Comparison of ENCODE assay signal across 8 mouse cellular contexts in genomic region chr10:80343425-80343895, GRCm38 (mm10). TPM values are rescaled to one million over a fixed set of nuclear protein-coding genes. Genes with fewer than 3 reads are reported as not detected.
DNase-seq lines count a peak whose midpoint lies in the region; ATAC-seq and TF ChIP-seq lines count a peak whose summit lies in the region.

No protein-coding gene starts in this region.

- no peak for TF ChIP-seq CTCF in E14TG2a.4 (conservative IDR thresholded peaks at IDR 0.05; ENCODE audit: low read length)
- TF ChIP-seq CTCF in forebrain, postnatal 0 days (IDR thresholded peaks at IDR 0.05; ENCODE audit: low read depth): no peak

- H3K4me2 ChIP-seq in forebrain, postnatal 0 days (ENCODE audit: low read depth): peak overlapping the region; percentile 49
- H3K4me2 ChIP-seq in liver, embryonic 16.5 days (ENCODE audit: low read depth, low read length): peak overlapping the region; percentile 71

- 0 out of 2 replicates have a peak overlapping the region, but pooled peaks have one; percentile 18 for H3K9ac ChIP-seq in forebrain, postnatal 0 days
- H3K9ac ChIP-seq in liver, embryonic 16.5 days (ENCODE audit: low read depth, low read length): peak overlapping the region; percentile 56

- H3K9me3 ChIP-seq in E14TG2a.4 (ENCODE audit: low read length): no peaks in the 10 kb centered on the region
- no peaks in the 10 kb centered on the region for H3K9me3 ChIP-seq in forebrain, postnatal 0 days (ENCODE audit: low read length)
- H3K9me3 ChIP-seq in liver, embryonic 16.5 days (replicated peaks; ENCODE audit: control insufficient read depth, low read length): no peaks in the 10 kb centered on the region

- ATAC-seq in forebrain, postnatal 0 days: no peak
- ATAC-seq in liver, embryonic 16.5 days (ENCODE audit: low read depth): no peak

- no peak overlapping the region for H3K27ac ChIP-seq in forebrain, postnatal 0 days (ENCODE audit: low read depth, low read length)
- peak overlapping the region; percentile 95 for H3K27ac ChIP-seq in liver, embryonic 16.5 days (ENCODE audit: low read length)

- H3K27me3 ChIP-seq in E14TG2a.4 (ENCODE audit: insufficient read depth, low read length): peaks cover 56% of the 10 kb centered on the region
- H3K27me3 ChIP-seq in forebrain, postnatal 0 days (ENCODE audit: insufficient read depth, low read length): peaks cover 75% of the 10 kb centered on the region
- peaks cover 45% of the 10 kb centered on the region for H3K27me3 ChIP-seq in liver, embryonic 16.5 days (ENCODE audit: control insufficient read depth, insufficient read depth, low read depth, low read length)

- 30% methylated on average over 13 of the region's 13 CpGs for WGBS in forebrain, postnatal 0 days
- 17% methylated on average over 13 of the region's 13 CpGs for WGBS in liver, embryonic 16.5 days (ENCODE audit: insufficient replicate concordance)

- peak; percentile 5 for DNase-seq in gastrocnemius, postnatal 14 days
- no peak for DNase-seq in gastrocnemius, adult 18-20 months (ENCODE audit: low spot score)
- no peak for DNase-seq in forebrain, postnatal 0 days
- no peak for DNase-seq in retina, embryonic 14.5 days (ENCODE audit: low spot score)
- DNase-seq in cerebellum, postnatal 14 days: no peak
- no peak for DNase-seq in layer of hippocampus, adult 8-10 months (ENCODE audit: low spot score in 2 of 2)

- peak overlapping the region; percentile 76 for H3K4me3 ChIP-seq in E14TG2a.4 (replicated peaks; ENCODE audit: low read length)
- H3K4me3 ChIP-seq in forebrain, postnatal 0 days (ENCODE audit: low read depth, low read length): peak overlapping the region; percentile 33
- H3K4me3 ChIP-seq in liver, embryonic 16.5 days (ENCODE audit: low read depth, low read length): peak overlapping the region; percentile 50

- intact Hi-C loops in gastrocnemius, postnatal 14 days (cut with DNase I; ENCODE audit: low total_unique reads): no loop called here

- H3K36me3 ChIP-seq in E14TG2a.4 (ENCODE audit: insufficient read depth, low read length): no peaks in the 10 kb centered on the region
- H3K36me3 ChIP-seq in forebrain, postnatal 0 days (ENCODE audit: insufficient read depth): no peaks in the 10 kb centered on the region
- no peaks in the 10 kb centered on the region for H3K36me3 ChIP-seq in liver, embryonic 16.5 days (ENCODE audit: control insufficient read depth, insufficient read depth)

- H3K4me1 ChIP-seq in E14TG2a.4 (replicated peaks; ENCODE audit: low read depth, low read length): peaks cover 83% of the 10 kb centered on the region
- peaks cover 7% of the 10 kb centered on the region; the same call in 1 of the 2 replicates for H3K4me1 ChIP-seq in forebrain, postnatal 0 days (ENCODE audit: insufficient read depth)
- peaks cover 75% of the 10 kb centered on the region for H3K4me1 ChIP-seq in liver, embryonic 16.5 days (ENCODE audit: control insufficient read depth, low read depth, low read length)

RNA-seq across cellular contexts. Expression of gene Adamtsl5, which starts 4.8 kb away (rescaled TPM):
- 10 to 100 TPM; 24.2 to 26.1 TPM for total RNA-seq in gastrocnemius, postnatal 14 days (2021)
- total RNA-seq in gastrocnemius, adult 18-20 months (2021): 10 to 100 TPM; 32.5 to 37.0 TPM
- 0.31 and 0.33 TPM in 2 replicates for total RNA-seq in forebrain, postnatal 0 days (2014; rRNA removed)
- 0.70 and 0.81 TPM in 2 replicates for polyA plus RNA-seq in forebrain, postnatal 0 days (2015; fragmentation: Nextera tagmentation; extraction: Ambion mirVana)
- polyA plus RNA-seq in liver, embryonic 16.5 days (2015; fragmentation: Nextera tagmentation; extraction: Ambion mirVana): 2.2 and 3.4 TPM in 2 replicates
- 1 to 10 TPM; 5.8 to 7.4 (median 6.7) TPM for total RNA-seq in layer of hippocampus, adult 8-10 months (2022)

RNA-seq across cellular contexts. Expression of gene Plk5, which starts 12.8 kb away (rescaled TPM):
- under 1 TPM; 0.12 to 0.13 TPM for total RNA-seq in gastrocnemius, postnatal 14 days (2021)
- under 1 TPM; 0.09 to 0.11 TPM for total RNA-seq in gastrocnemius, adult 18-20 months (2021)
- 8.3 and 12.9 TPM in 2 replicates for total RNA-seq in forebrain, postnatal 0 days (2014; rRNA removed)
- 4.6 and 7.4 TPM in 2 replicates for polyA plus RNA-seq in forebrain, postnatal 0 days (2015; fragmentation: Nextera tagmentation; extraction: Ambion mirVana)
- polyA plus RNA-seq in liver, embryonic 16.5 days (2015; fragmentation: Nextera tagmentation; extraction: Ambion mirVana): 0.05 and 0.18 TPM in 2 replicates
- total RNA-seq in layer of hippocampus, adult 8-10 months (2022): 10 to 100 TPM; 18.0 to 36.4 (median 30.4) TPM

RNA-seq across cellular contexts. Expression of gene Reep6, which starts 13.7 kb away (rescaled TPM):
- total RNA-seq in gastrocnemius, postnatal 14 days (2021): 1 to 10 TPM; 1.9 to 2.5 TPM
- total RNA-seq in gastrocnemius, adult 18-20 months (2021): 1 to 10 TPM; 3.4 to 4.1 TPM
- 1.8 and 2.7 TPM in 2 replicates for total RNA-seq in forebrain, postnatal 0 days (2014; rRNA removed)
- polyA plus RNA-seq in forebrain, postnatal 0 days (2015; fragmentation: Nextera tagmentation; extraction: Ambion mirVana): 5.1 and 6.4 TPM in 2 replicates
- polyA plus RNA-seq in liver, embryonic 16.5 days (2015; fragmentation: Nextera tagmentation; extraction: Ambion mirVana): 83.9 and 102 TPM in 2 replicates
- total RNA-seq in layer of hippocampus, adult 8-10 months (2022): 10 to 100 TPM in 2 of 4 experiments, 1 to 10 TPM in 2; 9.2 to 12.3 (median 10.2) TPM

RNA-seq across cellular contexts. Expression of gene Pcsk4, which starts 14.2 kb away (rescaled TPM):
- total RNA-seq in gastrocnemius, postnatal 14 days (2021): 1 to 10 TPM in 1 of 2 experiments, under 1 TPM in 1; 0.53 to 1.2 TPM
- total RNA-seq in gastrocnemius, adult 18-20 months (2021): under 1 TPM; 0.78 to 0.97 TPM
- 3.4 and 3.8 TPM in 2 replicates for total RNA-seq in forebrain, postnatal 0 days (2014; rRNA removed)
- 7.4 TPM in 2 replicates for polyA plus RNA-seq in forebrain, postnatal 0 days (2015; fragmentation: Nextera tagmentation; extraction: Ambion mirVana)
- 3.5 and 4.0 TPM in 2 replicates for polyA plus RNA-seq in liver, embryonic 16.5 days (2015; fragmentation: Nextera tagmentation; extraction: Ambion mirVana)
- 1 to 10 TPM; 3.3 to 6.4 (median 4.1) TPM for total RNA-seq in layer of hippocampus, adult 8-10 months (2022)

RNA-seq across cellular contexts. Expression of gene 2310011J03Rik, which starts 23.1 kb away (rescaled TPM):
- total RNA-seq in gastrocnemius, postnatal 14 days (2021): 1 to 10 TPM; 7.6 to 8.3 TPM
- 1 to 10 TPM; 6.8 to 7.1 TPM for total RNA-seq in gastrocnemius, adult 18-20 months (2021)
- total RNA-seq in forebrain, postnatal 0 days (2014; rRNA removed): 19.2 and 22.8 TPM in 2 replicates
- polyA plus RNA-seq in forebrain, postnatal 0 days (2015; fragmentation: Nextera tagmentation; extraction: Ambion mirVana): 32.4 and 35.6 TPM in 2 replicates
- polyA plus RNA-seq in liver, embryonic 16.5 days (2015; fragmentation: Nextera tagmentation; extraction: Ambion mirVana): 27.9 and 29.0 TPM in 2 replicates
- total RNA-seq in layer of hippocampus, adult 8-10 months (2022): 10 to 100 TPM; 20.4 to 27.1 (median 23.3) TPM
